Mouse (Mus musculus) naive thymus-derived CD4-positive, alpha-beta T cell, adult 2 months (primary cell): Measurements from ENCODE around the gene Vmn1r158.
"Not testable (repeated sequence)": the region's sequence is repeated elsewhere in the genome, so short reads cannot be mapped to it uniquely, and the experiment has no call there.

ENCODE experiments used
- DNase-seq: peaks from one replicate; pipeline ENCODE4 v3.0.0-alpha.2; 2011; ENCODE audit warnings: low read depth

Gene Vmn1r158

DNA sequence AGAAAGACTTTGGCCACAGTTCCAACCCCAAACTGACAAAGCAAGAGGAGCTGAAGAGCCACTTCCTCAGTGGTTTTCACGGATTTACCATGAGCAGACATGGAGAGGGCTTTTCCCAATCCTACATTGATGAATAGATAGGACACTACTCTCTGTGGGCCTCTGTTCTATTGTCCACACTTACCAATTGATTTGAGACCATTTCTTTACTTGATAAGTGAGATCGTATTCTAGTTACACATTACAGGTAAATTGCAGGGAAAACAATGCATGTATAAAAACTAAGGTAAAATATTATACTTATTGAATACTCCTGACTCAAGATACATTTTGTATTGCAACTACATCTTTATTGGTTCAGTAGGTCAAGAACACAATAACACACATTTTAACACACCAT, at the start of gene Vmn1r158:
TSS of gene Vmn1r158 (minus strand) at position 101 of the 400 bp plus-strand sequence.
- DNase-seq, result not testable (repeated sequence)

DNA sequence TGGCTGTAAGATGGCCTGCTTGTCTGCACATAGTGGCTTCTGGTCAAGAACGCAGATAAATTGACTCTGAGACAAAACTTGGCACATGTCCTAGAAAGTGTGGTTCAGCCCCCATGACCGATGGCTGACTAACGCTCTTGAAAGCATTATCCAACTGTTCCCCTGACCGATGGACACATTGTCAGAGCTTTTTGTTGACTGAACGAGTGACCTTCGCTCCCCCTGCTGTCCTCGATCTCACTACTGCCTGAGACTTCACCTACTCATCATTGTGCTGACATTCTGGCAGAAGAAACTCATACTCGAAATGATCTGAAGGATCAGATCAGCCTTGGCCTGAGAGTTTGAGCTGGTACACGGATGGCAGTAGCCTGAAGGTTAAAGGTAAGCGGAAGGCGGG, 14.6 kb downstream of the Vmn1r158 start:
- not testable (repeated sequence) for DNase-seq

DNA sequence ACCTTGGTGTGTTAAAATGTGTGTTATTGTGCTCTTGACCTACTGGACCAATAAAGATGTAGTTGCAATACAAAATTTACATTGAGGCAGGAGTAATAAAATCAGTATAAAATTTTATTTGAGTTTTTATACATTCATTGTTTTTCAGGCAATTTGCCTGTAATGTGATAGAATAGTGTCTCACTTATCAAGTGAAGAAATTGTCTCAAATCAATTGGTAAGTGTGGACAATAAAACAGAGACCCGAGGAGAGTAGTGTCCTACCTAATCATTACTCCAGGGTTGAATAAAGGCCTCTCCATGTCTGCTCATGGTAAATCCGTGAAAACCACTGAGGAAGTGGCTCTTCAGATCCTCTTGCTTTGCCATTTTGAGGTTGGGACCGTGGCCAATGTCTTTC, 29.2 kb downstream of the Vmn1r158 start, which contains the start of gene Vmn1r157:
TSS of gene Vmn1r157 (plus strand) at position 301 of the 400 bp plus-strand sequence.
- not testable (repeated sequence) for DNase-seq
